Mouse (Mus musculus): Measurements from ENCODE around the gene Meis1. TPM values are rescaled to one million over a fixed set of nuclear protein-coding genes. Genes with fewer than 3 reads are reported as not detected.

Gene Meis1
- polyA plus RNA-seq, 1 experiment from 2014 or later, result 166 TPM

DNA sequence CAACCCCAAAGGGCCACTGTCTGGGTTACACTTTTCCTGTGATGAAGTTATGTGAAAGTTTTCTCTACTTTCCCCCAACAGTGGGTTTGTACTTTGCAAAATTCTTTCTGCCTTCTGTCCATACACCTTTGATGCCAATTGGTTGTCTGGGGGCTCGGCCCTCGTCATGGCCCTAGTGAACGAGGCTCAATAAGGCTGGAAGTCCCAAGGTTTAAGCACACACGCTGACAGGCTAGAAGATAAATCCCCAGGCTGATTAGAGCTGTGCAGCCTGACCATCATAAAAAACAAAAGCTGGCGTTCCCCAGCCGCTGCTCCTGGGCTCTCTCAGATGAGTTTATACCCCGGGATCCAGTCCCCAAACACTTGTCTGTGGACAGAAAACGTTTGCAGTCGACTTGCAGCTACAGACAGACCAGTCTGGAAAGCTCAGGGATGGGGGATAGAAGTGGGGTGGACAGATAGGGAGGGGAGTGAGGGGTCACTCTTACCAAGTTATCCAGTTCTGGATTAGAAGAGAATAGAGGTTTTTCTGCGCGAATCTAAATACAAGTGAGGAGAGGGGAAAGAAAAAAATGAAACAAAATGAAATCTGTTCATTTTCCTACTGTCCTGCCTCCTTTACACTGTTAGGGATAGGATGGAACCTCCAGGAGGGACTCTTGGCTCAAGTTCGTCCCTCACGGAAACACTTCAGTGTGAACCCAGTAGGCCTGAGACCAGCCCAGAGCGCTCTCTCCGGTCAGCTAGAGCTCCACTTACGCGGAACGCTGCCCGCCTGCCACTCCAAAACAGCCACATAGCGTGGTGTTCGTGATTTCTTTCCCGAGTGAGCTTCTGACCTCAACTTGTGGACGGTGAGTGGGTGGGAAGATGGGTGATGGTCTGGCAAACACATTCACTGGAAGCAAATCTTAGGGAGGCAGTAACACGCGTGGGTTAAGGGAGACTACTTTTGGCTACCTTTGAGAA, 5.4 kb downstream of the Meis1 start:
- Histone ChIP-seq H3K4me1 (peaks cover 39% of the 10 kb centered on the region), H3K9ac (replicated peaks) (peak overlapping the region; percentile 70), H3K27me3 (replicated peaks) (no peaks in the 10 kb centered on the region), H3K27ac (replicated peaks) (peak overlapping the region; percentile 100), H3K36me3 (no peaks in the 10 kb centered on the region), H3K4me2 (peak overlapping the region; percentile 87), H3K9me3 (replicated peaks) (no peaks in the 10 kb centered on the region), H3K4me3 (replicated peaks) (peak overlapping the region; percentile 73)
- ATAC-seq (ENCODE audit: low FRiP score), result peak; percentile 7; the same call in 1 of the 2 replicates
- WGBS, result 11% methylated on average over 25 of the region's 25 CpGs

- no peak; the same call in 1 of the 2 replicates for ATAC-seq (ENCODE audit: low FRiP score)
- no peaks in the 10 kb centered on the region for H3K36me3 ChIP-seq
- H3K9me3 ChIP-seq (replicated peaks), result no peaks in the 10 kb centered on the region
- WGBS, result 8% methylated on average over 2 of the region's 2 CpGs
- H3K27me3 ChIP-seq (replicated peaks), result no peaks in the 10 kb centered on the region
- H3K4me3 ChIP-seq (replicated peaks), result peak overlapping the region; percentile 73
- peak overlapping the region; percentile 100 for H3K27ac ChIP-seq (replicated peaks)
- H3K9ac ChIP-seq (replicated peaks), result peak overlapping the region; percentile 70
- H3K4me2 ChIP-seq, result peak overlapping the region; percentile 87
- peaks cover 46% of the 10 kb centered on the region for H3K4me1 ChIP-seq
Measured at GRCm38 (mm10) chr11:19012463-19013115, 6.2 kb downstream of the Meis1 start.

DNA sequence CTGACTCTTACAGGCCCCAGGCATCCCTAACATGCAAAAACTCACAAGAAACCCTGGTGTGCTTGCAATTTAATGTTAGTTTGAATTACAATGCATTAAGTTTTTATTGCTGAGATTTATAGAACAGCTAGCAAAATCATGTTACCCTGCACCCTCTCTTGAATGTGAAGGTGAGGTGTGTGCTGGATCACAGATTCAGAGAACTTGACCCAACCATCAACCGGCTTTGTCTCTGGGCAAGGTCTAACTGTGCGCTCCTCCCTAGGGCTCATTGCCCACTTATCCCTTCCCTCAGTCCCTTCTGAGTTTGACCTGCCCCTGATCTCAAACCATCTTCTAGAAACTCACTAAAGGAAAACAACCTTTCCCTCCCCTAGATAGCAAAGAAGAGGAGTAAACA, 6.8 kb downstream of the Meis1 start:
- H3K27me3 ChIP-seq (replicated peaks), result no peaks in the 10 kb centered on the region
- ATAC-seq (ENCODE audit: low FRiP score), result no peak
- H3K4me1 ChIP-seq, result peaks cover 52% of the 10 kb centered on the region
- H3K36me3 ChIP-seq, result no peaks in the 10 kb centered on the region
- H3K27ac ChIP-seq (replicated peaks), result peak overlapping the region; percentile 100
- H3K4me3 ChIP-seq (replicated peaks), result peak overlapping the region; percentile 73
- peak overlapping the region; percentile 87 for H3K4me2 ChIP-seq
- WGBS, result 20% methylated on average over 2 of the region's 2 CpGs
- peak overlapping the region; percentile 70 for H3K9ac ChIP-seq (replicated peaks)
- no peaks in the 10 kb centered on the region for H3K9me3 ChIP-seq (replicated peaks)

DNA sequence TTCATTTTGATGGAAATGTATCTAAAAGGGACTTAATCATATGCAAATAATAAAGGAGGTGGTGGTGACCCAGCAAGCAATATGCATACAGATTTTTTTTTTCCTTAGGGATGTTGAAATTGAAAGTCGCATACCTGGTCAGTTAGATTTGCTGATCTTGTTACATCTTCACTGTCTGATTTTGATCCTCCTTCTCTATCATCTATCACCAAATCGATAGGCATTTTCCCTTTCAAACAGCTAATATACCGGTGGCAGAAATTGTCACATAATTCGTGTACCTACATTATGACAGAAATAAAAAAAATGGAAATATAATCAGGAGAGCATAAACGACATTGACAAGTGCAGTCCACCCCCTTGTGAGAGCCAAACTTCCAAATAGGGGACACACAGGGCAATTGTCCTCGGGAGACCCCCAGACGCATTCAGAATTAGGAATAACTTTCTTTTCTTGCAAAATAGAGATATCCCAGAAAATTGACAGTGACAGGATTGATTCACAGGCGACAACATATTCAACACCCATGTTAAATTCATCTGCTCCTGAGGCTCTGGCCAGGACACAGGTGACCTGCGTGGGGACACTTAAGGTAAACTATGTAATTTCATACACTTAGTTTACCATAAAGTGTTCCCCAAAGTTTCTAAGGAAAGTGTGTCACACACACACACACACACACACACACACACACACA, 7.5 kb downstream of the Meis1 start:
- Histone ChIP-seq H3K27ac (replicated peaks) (peak overlapping the region; percentile 83), H3K4me2 (peak overlapping the region; percentile 87), H3K9me3 (replicated peaks) (no peaks in the 10 kb centered on the region), H3K36me3 (no peaks in the 10 kb centered on the region), H3K27me3 (replicated peaks) (no peaks in the 10 kb centered on the region), H3K4me3 (replicated peaks) (peak overlapping the region; percentile 35), H3K9ac (replicated peaks) (peak overlapping the region; percentile 53), H3K4me1 (peaks cover 54% of the 10 kb centered on the region)
- 30% methylated on average over 9 of the region's 9 CpGs for WGBS
- no peak for ATAC-seq (ENCODE audit: low FRiP score)

GRCm38 (mm10) chr11:19010396-19010811, 8.4 kb downstream of the Meis1 start:
- Histone ChIP-seq H3K4me3 (replicated peaks) (peak overlapping the region; percentile 35), H3K4me2 (peak overlapping the region; percentile 87), H3K27ac (replicated peaks) (peak overlapping the region; percentile 83), H3K36me3 (no peaks in the 10 kb centered on the region), H3K9me3 (replicated peaks) (no peaks in the 10 kb centered on the region), H3K9ac (replicated peaks) (peak overlapping the region; percentile 53), H3K4me1 (peaks cover 59% of the 10 kb centered on the region), H3K27me3 (replicated peaks) (no peaks in the 10 kb centered on the region)
- no peak for ATAC-seq (ENCODE audit: low FRiP score)
- WGBS, result 10% methylated on average over 14 of the region's 14 CpGs

DNA sequence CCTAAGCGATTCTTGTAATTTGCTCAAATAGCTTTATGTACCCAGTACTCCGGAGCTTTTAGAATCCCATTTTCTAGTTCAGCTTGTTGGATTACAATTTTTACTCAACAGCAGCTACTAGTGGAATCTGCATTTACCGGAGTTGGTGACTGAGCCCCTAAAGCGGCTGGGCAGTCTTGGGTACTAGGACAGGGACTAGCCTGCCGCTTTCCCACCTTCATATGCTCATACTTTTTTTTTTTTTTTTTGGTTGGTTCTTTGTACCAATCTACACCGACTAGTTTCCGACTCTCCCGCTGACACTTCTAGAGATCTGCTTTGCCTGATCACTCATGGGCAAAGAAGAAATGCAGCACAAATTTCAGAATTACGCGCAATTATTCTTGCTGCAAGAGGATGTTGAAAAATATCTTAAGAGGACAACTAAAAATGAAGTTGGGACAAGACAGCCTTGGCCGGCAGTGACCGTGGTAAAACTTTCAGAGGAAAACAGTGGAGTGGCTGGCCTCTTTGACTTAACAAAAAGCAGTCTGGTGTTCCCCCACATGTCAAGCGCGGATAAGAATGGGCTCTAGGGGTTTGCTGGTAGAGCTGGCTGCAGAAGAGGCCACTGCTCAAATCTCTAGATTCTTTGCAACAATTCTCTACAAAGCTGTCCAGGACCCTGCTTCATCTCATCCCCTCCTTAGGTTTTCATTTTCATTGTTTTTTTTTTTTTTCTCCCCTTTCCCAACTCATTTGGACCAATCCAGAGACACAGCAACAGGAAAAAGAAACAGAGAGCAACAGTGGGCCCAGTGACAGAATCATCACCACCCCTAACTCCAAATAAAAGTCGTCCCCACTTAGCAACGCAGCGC, 9.0 kb downstream of the Meis1 start:
- WGBS, result 16% methylated on average over 17 of the region's 17 CpGs
- Histone ChIP-seq H3K4me2 (peak overlapping the region; percentile 87), H3K9me3 (replicated peaks) (no peaks in the 10 kb centered on the region), H3K27ac (replicated peaks) (peak overlapping the region; percentile 83), H3K4me3 (replicated peaks) (peak overlapping the region; percentile 35), H3K9ac (replicated peaks) (peak overlapping the region; percentile 53), H3K36me3 (no peaks in the 10 kb centered on the region), H3K4me1 (peaks cover 59% of the 10 kb centered on the region), H3K27me3 (replicated peaks) (no peaks in the 10 kb centered on the region)
- no peak for ATAC-seq (ENCODE audit: low FRiP score)

- Histone ChIP-seq H3K9ac (replicated peaks) (peak overlapping the region; percentile 53), H3K9me3 (replicated peaks) (no peaks in the 10 kb centered on the region), H3K4me1 (peaks cover 55% of the 10 kb centered on the region), H3K36me3 (no peaks in the 10 kb centered on the region), H3K27me3 (replicated peaks) (no peaks in the 10 kb centered on the region), H3K4me3 (replicated peaks) (peak overlapping the region; percentile 35), H3K4me2 (peak overlapping the region; percentile 87), H3K27ac (replicated peaks) (peak overlapping the region; percentile 83)
- ATAC-seq (ENCODE audit: low FRiP score), result peak; percentile 12; the same call in 1 of the 2 replicates
- 20% methylated on average over 13 of the region's 13 CpGs for WGBS
Measured at GRCm38 (mm10) chr11:19008610-19009384, 10.0 kb downstream of the Meis1 start.

- Histone ChIP-seq H3K4me3 (replicated peaks) (peak overlapping the region; percentile 35), H3K27ac (replicated peaks) (peak overlapping the region; percentile 80), H3K4me1 (peaks cover 55% of the 10 kb centered on the region), H3K4me2 (peak overlapping the region; percentile 87), H3K27me3 (replicated peaks) (no peaks in the 10 kb centered on the region), H3K9ac (replicated peaks) (peak overlapping the region; percentile 47), H3K36me3 (no peaks in the 10 kb centered on the region), H3K9me3 (replicated peaks) (no peaks in the 10 kb centered on the region)
- 10% methylated on average over 45 of the region's 45 CpGs for WGBS
- ATAC-seq (ENCODE audit: low FRiP score), result peak; percentile 45
Measured at GRCm38 (mm10) chr11:19007541-19008424, 11.0 kb downstream of the Meis1 start.

GRCm38 (mm10) chr11:19007068-19007467, 11.7 kb downstream of the Meis1 start:
- Histone ChIP-seq H3K9me3 (replicated peaks) (no peaks in the 10 kb centered on the region), H3K4me2 (peak overlapping the region; percentile 87), H3K27ac (replicated peaks) (peak overlapping the region; percentile 80), H3K36me3 (no peaks in the 10 kb centered on the region), H3K27me3 (replicated peaks) (no peaks in the 10 kb centered on the region), H3K4me1 (peaks cover 50% of the 10 kb centered on the region), H3K4me3 (replicated peaks) (peak overlapping the region; percentile 35), H3K9ac (replicated peaks) (peak overlapping the region; percentile 47; the same call in 1 of the 2 replicates)
- WGBS, result 30% methylated on average over 5 of the region's 5 CpGs
- ATAC-seq (ENCODE audit: low FRiP score), result no peak

Measured in neural tube, embryonic 15.5 days (tissue).